Mouse (Mus musculus) embryonic facial prominence, embryonic 13.5 days (tissue): ENCODE data around the gene Dxo. TPM values are rescaled to one million over a fixed set of nuclear protein-coding genes. Genes with fewer than 3 reads are reported as not detected.
A peak's percentile ranks its signal among the peaks of the same experiment; 100 is the strongest.

Experiments used
- ATAC-seq: fragments of 200-750 bp; cut with Nextera tagmentation; 2 replicates; pipeline ENCODE4 v1.8.0; 2017; ENCODE audit warnings: low read depth; ENCODE audit not compliant: insufficient number of reproducible peaks, insufficient read depth, low FRiP score, low TSS enrichment
- H3K27ac ChIP-seq: fragments of 300-500 bp; sonication (generic); 2 replicates; pipeline ENCODE4 v1.5.1; 2015; ENCODE audit warnings: moderate library complexity, mild to moderate bottlenecking, inconsistent platforms
- H3K27me3 ChIP-seq: fragments of 300-500 bp; sonication (generic); 2 replicates; pipeline ENCODE4 v1.6.1; 2015; ENCODE audit warnings: mild to moderate bottlenecking, inconsistent platforms
- H3K36me3 ChIP-seq: fragments of 300-500 bp; sonication (generic); 2 replicates; pipeline ENCODE4 v1.6.1; 2015; ENCODE audit warnings: mild to moderate bottlenecking, inconsistent platforms
- H3K4me1 ChIP-seq: fragments of 300-500 bp; sonication (generic); 2 replicates; pipeline ENCODE4 v1.6.1; 2015; ENCODE audit warnings: inconsistent platforms
- H3K4me2 ChIP-seq: fragments of 300-500 bp; sonication (generic); 2 replicates; pipeline ENCODE4 v1.6.1; 2015; ENCODE audit warnings: moderate library complexity, mild to moderate bottlenecking, inconsistent platforms
- H3K4me3 ChIP-seq: fragments of 300-500 bp; sonication (generic); 2 replicates; pipeline ENCODE4 v1.5.1; 2015; ENCODE audit warnings: mild to moderate bottlenecking, inconsistent platforms
- H3K9ac ChIP-seq: fragments of 300-500 bp; sonication (generic); 2 replicates; pipeline ENCODE4 v1.6.1; 2015; ENCODE audit warnings: mild to moderate bottlenecking, inconsistent platforms
- H3K9me3 ChIP-seq: fragments of 300-500 bp; sonication (generic); 2 replicates; pipeline ENCODE4 v1.6.1; 2016; ENCODE audit warnings: inconsistent platforms
- WGBS: fragments of 180-500 bp; shearing (Covaris S2); methylation state at CpG from one replicate; pipeline ENCODE4 v1.1.7; 2015; ENCODE audit warnings: mixed read lengths; 5-methylcytosine and 5-hydroxymethylcytosine counted together
- polyA plus RNA-seq: library from polyadenylated mRNA; unstranded; fragments of >200 nt; fragmentation: Nextera tagmentation; extraction: Ambion mirVana; gene quantifications from 2 replicates; pipeline ENCODE4 v1.2.1, GENCODE M21; 2015

Gene Dxo
- polyA plus RNA-seq, 1 experiment from 2014 or later: 75.1 TPM

DNA sequence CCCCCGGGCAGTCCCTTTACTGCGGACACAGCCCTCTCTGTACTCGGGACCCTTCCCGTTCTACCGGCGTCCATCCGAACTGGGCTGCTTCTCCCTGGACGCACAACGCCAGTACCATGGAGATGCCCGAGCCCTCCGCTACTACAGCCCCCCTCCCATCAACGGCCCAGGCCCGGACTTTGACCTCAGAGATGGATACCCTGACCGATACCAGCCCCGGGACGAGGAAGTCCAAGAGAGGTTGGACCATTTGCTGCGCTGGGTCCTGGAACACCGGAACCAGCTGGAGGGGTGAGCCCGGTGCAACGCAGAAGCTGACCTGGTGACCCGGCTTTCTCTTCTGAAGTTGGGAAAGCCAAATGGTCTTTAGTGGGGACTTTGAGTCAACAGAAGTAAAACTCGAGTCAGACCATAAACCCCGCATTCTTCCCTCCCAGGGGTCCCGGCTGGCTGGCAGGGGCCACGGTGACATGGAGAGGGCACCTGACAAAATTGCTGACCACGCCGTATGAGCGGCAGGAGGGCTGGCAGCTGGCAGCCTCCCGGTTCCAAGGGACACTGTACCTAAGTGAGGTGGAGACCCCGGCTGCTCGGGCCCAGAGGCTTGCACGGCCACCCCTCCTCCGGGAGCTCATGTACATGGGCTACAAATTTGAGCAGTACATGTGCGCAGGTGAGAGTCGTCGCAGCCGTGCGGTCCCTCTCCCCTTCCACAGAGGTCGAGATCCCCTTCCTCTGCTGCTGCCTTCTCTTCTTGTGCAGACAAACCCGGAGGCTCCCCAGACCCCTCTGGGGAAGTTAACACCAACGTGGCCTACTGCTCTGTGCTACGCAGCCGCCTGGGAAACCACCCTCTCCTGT, 875 bp downstream of the Dxo start:
- peaks cover 22% of the 10 kb centered on the region for H3K4me1 ChIP-seq
- WGBS: 39% methylated on average over 42 of the region's 43 CpGs
- peak overlapping the region; percentile 92 for H3K4me2 ChIP-seq
- H3K9ac ChIP-seq: peak overlapping the region; percentile 86
- peaks cover 56% of the 10 kb centered on the region for H3K36me3 ChIP-seq
- ATAC-seq: no peak
- H3K9me3 ChIP-seq: no peaks in the 10 kb centered on the region
- no peaks in the 10 kb centered on the region for H3K27me3 ChIP-seq
- H3K27ac ChIP-seq: peak overlapping the region; percentile 85; the same call in 1 of the 2 replicates
- H3K4me3 ChIP-seq: peak overlapping the region; percentile 84

DNA sequence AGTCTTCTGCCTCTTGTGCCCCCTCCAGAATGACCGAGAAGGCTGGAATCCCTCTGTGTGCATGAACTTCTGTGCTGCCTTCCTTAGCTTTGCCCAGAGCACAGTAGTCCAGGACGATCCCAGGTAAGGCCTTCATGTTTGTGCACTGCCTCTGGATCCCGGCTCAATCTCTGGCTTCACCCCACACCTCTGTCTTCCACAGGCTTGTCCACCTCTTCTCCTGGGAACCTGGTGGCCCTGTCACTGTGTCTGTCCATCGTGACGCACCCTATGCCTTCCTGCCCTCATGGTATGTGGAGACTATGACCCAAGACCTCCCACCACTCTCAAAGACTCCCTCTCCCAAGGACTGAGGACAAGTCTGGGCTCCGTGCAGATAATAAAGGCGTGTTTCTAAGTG, 2.0 kb downstream of the Dxo start:
- Histone ChIP-seq H3K4me2 (no peak overlapping the region), H3K4me3 (no peak overlapping the region)

DNA sequence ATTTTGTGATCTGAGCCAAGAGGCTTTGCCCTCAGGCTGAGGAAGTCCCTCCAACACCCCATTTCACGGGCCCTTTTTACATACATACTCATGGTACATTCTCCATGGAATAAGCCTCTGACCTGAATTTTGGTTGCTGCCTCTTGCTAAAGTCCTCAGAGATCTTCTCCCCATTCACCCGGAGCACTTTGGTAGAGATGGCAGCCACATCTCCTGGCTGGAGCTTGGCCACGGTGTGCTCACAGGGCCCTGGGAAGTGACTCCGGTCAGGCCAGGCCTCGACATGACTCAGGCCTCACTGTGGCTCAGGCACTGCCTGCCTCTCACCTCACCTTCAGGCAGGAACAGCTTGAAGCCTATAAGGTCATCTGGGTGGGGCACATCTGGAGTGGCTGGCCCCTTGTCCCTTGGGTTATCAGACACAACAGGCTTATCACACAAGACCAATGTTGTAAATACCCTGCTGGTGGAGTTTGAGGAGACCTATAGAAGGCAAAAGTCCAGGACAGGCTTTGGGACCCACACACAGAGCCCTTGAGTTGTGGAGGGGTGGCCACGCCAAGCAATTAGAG, 4.0 kb downstream of the Dxo start:
- Histone ChIP-seq H3K27ac (no peak overlapping the region), H3K36me3 (peaks cover 71% of the 10 kb centered on the region), H3K4me2 (no peak overlapping the region), H3K4me1 (peaks cover 18% of the 10 kb centered on the region), H3K9me3 (no peaks in the 10 kb centered on the region), H3K9ac (no peak overlapping the region), H3K4me3 (no peak overlapping the region), H3K27me3 (no peaks in the 10 kb centered on the region)
- WGBS: 79% methylated on average over 6 of the region's 6 CpGs
- ATAC-seq: no peak

More for the DNA sequence above, 2.0 kb downstream of the Dxo start:
- H3K27ac ChIP-seq: no peak overlapping the region
- WGBS: 89% methylated on average over 7 of the region's 7 CpGs
- no peaks in the 10 kb centered on the region for H3K27me3 ChIP-seq
- H3K9me3 ChIP-seq: no peaks in the 10 kb centered on the region
- peaks cover 22% of the 10 kb centered on the region for H3K4me1 ChIP-seq
- peak overlapping the region; percentile 27; the same call in 1 of the 2 replicates for H3K9ac ChIP-seq
- peaks cover 54% of the 10 kb centered on the region for H3K36me3 ChIP-seq
- ATAC-seq: no peak

DNA sequence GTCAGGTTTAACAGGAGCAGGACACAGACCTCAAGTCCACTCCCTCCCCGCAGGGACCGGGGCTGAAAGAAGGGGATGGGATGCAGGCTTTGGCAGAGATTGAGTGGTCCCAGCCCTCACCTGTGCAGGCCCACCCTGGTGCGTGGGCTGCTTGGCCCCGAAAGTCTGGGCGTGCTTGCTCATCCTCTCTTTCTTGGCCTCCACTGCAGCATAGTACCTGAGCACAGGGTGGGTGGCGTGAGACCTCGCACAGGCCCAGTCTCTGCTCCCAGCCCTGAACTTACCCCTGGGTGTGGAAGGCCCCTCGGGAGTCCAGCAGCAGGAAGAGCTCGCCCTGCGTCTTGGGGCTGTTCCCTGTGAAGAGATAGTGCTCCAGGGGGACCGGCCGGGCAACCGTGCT, 8.1 kb downstream of the Dxo start:
- no peak overlapping the region for H3K4me3 ChIP-seq
- no peak overlapping the region for H3K27ac ChIP-seq
- H3K27me3 ChIP-seq: no peaks in the 10 kb centered on the region
- no peak overlapping the region for H3K9ac ChIP-seq
- no peak overlapping the region for H3K4me2 ChIP-seq
- ATAC-seq: no peak
- H3K36me3 ChIP-seq: peaks cover 82% of the 10 kb centered on the region
- peaks cover 7% of the 10 kb centered on the region for H3K4me1 ChIP-seq
- WGBS: 93% methylated on average over 13 of the region's 13 CpGs
- no peaks in the 10 kb centered on the region for H3K9me3 ChIP-seq

DNA sequence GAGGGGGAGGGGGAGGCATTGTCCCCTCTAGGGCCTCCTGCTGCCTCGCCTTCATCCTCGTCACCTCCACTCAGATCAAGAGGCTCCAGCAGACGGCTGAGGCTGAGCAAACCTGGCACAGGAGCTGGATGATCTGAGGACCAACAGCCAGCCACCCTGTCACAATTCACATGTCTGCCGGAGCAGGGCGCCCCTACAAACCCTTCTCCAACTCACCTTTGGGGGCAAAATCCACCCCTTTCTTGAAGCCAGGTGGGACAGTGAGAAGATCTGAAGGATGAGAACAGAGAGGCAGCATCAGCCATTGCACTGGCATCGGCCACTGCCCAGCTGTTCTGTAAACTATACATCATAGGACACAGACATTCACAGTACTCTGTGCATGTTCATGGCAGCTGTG, 10.4 kb downstream of the Dxo start:
- Histone ChIP-seq H3K4me2 (no peak overlapping the region), H3K9ac (no peak overlapping the region), H3K27me3 (no peaks in the 10 kb centered on the region), H3K4me3 (no peak overlapping the region), H3K9me3 (no peaks in the 10 kb centered on the region), H3K27ac (no peak overlapping the region), H3K4me1 (peaks cover 24% of the 10 kb centered on the region), H3K36me3 (peaks cover 60% of the 10 kb centered on the region)
- WGBS: 89% methylated on average over 6 of the region's 6 CpGs
- ATAC-seq: no peak

DNA sequence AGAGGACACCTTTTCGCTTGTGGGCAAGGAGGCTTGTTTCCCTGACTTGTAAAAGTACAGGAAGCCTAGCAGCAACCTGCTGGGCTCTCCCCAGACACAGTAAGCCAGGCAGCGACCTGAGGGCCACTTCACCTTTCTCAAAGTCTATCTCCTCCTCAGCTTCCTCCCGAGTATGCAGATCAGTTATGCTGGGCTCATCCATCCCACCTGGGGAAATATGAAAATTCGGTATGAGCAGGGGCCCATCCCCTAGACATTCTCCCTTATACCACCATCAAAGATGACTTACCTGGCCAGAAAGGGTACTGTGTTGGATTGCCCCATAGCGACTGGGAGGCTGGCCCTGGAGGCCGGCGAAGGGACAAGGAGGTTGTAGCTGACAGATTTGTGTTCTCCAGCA, 10.8 kb downstream of the Dxo start:
- ATAC-seq: no peak
- no peak overlapping the region for H3K4me2 ChIP-seq
- WGBS: 91% methylated on average over 7 of the region's 7 CpGs
- H3K27ac ChIP-seq: no peak overlapping the region
- peaks cover 60% of the 10 kb centered on the region for H3K36me3 ChIP-seq
- no peak overlapping the region for H3K9ac ChIP-seq
- no peaks in the 10 kb centered on the region for H3K27me3 ChIP-seq
- H3K4me3 ChIP-seq: no peak overlapping the region
- H3K4me1 ChIP-seq: peaks cover 25% of the 10 kb centered on the region
- no peaks in the 10 kb centered on the region for H3K9me3 ChIP-seq

DNA sequence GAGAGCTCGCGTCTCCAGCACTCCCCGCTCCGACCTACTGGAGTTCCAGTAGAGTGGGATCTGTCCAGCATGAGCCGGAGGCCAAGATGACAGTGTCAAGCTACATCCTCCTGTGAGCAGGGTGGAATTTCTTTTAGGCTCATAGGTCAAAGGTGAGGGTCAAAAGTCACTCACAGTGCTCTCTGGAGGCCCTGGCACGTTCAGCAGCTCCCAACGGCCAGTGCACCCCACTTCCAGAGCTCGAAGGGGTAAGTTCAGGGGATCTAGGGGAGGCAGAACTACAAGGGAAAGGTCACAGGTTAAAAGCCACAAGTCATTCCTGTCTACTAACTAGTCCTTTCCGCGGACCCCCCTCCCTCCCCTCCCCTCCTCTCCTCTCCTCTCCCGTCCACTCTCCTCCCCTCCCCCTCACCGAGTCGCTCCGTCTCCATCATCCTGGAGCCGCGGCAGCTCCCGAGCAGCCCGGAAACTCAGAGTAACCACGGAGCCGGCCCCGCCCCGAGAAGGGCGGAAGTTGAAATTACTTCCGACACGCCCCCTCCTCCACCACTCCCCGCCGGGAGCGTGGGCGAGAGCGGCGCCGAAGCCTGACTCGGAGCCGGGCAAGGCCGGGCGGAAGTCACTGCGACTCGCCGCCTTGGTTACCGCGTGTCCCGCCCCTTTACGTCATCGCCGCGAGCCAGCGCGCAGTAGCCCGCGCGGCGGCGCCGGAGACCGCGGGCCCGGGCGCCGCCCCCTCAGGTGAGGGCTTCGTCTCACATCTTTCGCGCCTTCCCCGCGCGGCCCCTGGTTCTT, 13.1 kb downstream of the Dxo start, which contains the start of the genes Skiv2l and Nelfe:
Gene Skiv2l (minus strand): TSS at position 489 of the 795 bp plus-strand sequence.
Gene Nelfe (plus strand): TSS at position 670 of the 795 bp plus-strand sequence.
- Histone ChIP-seq H3K36me3 (peaks cover 62% of the 10 kb centered on the region), H3K4me3 (peak within 1 kb of the TSS; percentile 98), H3K9me3 (no peaks in the 10 kb centered on the region), H3K9ac (peak within 1 kb of the TSS; percentile 94), H3K27me3 (no peaks in the 10 kb centered on the region), H3K4me2 (peak within 1 kb of the TSS; percentile 72), H3K4me1 (peaks cover 25% of the 10 kb centered on the region), H3K27ac (peak within 1 kb of the TSS; percentile 57; the same call in 1 of the 2 replicates)
- ATAC-seq: peak; percentile 95
- under 1% methylated on average over 63 of the region's 65 CpGs for WGBS

DNA sequence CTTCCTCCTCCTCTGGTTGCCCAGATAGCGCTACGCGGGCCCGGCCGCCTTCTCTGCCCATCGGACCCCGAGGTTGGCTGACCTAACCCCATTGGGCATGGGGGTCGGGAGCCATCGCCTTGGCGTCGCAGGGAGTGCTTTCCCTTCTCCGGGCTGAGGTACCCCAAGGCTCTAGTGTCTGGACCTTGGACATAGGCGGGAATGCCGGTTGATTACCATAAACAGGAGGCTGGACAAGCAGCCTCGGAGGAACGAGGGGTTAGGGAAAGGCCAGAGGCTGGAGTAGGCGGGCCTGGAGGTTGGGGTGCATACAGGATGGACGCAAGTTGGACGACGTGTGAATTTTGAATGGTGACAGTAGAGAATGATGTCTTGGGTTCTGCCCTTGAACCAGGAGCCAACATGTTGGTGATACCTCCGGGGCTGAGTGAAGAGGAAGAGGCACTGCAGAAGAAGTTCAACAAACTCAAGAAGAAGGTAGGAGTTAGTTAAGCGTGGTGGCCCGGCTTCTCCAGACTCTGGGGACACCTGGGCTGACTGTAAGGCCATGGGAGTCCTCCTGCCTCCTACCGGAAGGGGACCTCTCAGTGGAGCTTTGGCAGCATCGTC, 13.8 kb downstream of the Dxo start:
- peaks cover 25% of the 10 kb centered on the region for H3K4me1 ChIP-seq
- no peaks in the 10 kb centered on the region for H3K27me3 ChIP-seq
- peaks cover 62% of the 10 kb centered on the region for H3K36me3 ChIP-seq
- peak overlapping the region; percentile 57; the same call in 1 of the 2 replicates for H3K27ac ChIP-seq
- H3K9ac ChIP-seq: peak overlapping the region; percentile 94
- H3K9me3 ChIP-seq: no peaks in the 10 kb centered on the region
- WGBS: 2% methylated on average over 25 of the region's 25 CpGs
- H3K4me3 ChIP-seq: peak overlapping the region; percentile 98
- peak overlapping the region; percentile 72 for H3K4me2 ChIP-seq
- ATAC-seq: no peak

DNA sequence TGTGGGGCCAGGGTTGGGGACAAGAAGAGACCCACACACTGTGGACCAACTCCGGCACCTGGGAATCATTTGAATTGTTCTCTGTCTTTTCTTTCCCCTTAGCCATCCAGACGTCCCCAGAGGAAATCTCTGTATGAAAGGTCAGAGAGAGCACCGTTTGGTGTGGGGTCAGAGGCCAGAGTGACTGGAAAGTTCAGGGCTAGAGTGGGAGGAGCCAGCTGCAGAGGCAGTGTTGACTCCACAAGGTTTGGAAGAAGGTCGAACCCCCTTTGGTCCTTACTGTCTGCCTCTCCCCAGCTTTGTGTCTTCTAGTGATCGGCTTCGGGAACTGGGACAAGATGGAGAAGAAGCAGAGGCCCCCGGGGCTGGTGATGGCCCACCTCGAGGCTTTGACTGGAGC, 16.7 kb downstream of the Dxo start:
- ATAC-seq: no peak
- peaks cover 25% of the 10 kb centered on the region for H3K4me1 ChIP-seq
- H3K27ac ChIP-seq: no peak overlapping the region
- peak overlapping the region; percentile 49 for H3K9ac ChIP-seq
- no peak overlapping the region for H3K4me3 ChIP-seq
- no peaks in the 10 kb centered on the region for H3K27me3 ChIP-seq
- 51% methylated on average over 8 of the region's 8 CpGs for WGBS
- peaks cover 58% of the 10 kb centered on the region for H3K36me3 ChIP-seq
- H3K9me3 ChIP-seq: no peaks in the 10 kb centered on the region
- H3K4me2 ChIP-seq: no peak overlapping the region

DNA sequence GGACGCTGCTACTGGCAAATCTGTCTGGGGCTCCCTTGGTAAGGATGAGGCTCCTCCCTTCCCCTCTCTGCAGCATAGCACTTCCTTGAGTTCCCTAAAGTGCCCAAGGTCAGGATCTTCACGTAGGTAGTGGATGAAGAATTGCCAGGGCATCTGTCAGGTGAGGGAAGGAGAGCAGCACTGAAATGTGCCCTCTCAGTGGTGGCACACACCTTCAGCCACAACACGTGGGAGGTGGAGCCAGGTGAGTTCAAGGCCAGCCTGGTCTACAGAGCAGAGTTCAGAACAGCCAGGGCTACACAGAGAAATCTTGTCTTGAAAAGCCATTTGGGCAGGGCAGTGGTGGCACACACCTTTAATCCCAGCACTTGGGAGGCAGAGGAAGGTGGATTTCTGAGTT, 17.9 kb downstream of the Dxo start:
- Histone ChIP-seq H3K36me3 (peaks cover 58% of the 10 kb centered on the region), H3K27me3 (no peaks in the 10 kb centered on the region), H3K4me3 (no peak overlapping the region), H3K4me1 (peaks cover 18% of the 10 kb centered on the region), H3K9ac (0 out of 2 replicates have a peak overlapping the region, but pooled peaks have one; percentile 0), H3K9me3 (no peaks in the 10 kb centered on the region), H3K27ac (no peak overlapping the region), H3K4me2 (no peak overlapping the region)
- ATAC-seq: no peak
- 83% methylated on average over 3 of the region's 3 CpGs for WGBS

DNA sequence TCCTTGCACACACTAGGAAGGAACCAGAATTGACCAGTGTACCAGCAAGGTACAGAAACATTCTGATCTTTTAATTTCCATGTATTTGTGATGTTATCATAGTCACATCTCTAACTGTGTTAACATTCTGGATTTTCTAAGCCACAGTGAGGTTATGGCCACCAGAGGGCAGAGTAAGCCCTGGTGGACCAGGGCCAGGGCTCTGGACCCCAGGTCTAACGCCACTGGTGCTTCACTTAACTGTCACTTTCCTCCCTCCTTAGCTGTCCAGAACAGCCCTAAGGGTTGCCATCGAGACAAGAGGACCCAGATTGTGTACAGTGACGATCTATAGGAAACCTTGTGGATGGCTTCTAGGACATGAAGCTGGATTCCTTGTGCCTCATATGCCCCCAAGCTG, 19.0 kb downstream of the Dxo start:
- Histone ChIP-seq H3K4me2 (no peak overlapping the region), H3K4me3 (no peak overlapping the region), H3K4me1 (peaks cover 15% of the 10 kb centered on the region), H3K36me3 (peaks cover 58% of the 10 kb centered on the region), H3K27me3 (no peaks in the 10 kb centered on the region), H3K9me3 (no peaks in the 10 kb centered on the region), H3K9ac (no peak overlapping the region), H3K27ac (no peak overlapping the region)
- no peak for ATAC-seq
- 32% methylated on average over 3 of the region's 3 CpGs for WGBS
